Mouse (Mus musculus): ENCODE data around the gene Kcnh4. TPM values are rescaled to one million over a fixed set of nuclear protein-coding genes. Genes with fewer than 3 reads are reported as not detected.
A peak's percentile ranks its signal among the peaks of the same experiment; 100 is the strongest.

Kcnh4 gene
- total and polyA plus RNA-seq, 3 experiments: 0.04 TPM; not detected in 2

DNA sequence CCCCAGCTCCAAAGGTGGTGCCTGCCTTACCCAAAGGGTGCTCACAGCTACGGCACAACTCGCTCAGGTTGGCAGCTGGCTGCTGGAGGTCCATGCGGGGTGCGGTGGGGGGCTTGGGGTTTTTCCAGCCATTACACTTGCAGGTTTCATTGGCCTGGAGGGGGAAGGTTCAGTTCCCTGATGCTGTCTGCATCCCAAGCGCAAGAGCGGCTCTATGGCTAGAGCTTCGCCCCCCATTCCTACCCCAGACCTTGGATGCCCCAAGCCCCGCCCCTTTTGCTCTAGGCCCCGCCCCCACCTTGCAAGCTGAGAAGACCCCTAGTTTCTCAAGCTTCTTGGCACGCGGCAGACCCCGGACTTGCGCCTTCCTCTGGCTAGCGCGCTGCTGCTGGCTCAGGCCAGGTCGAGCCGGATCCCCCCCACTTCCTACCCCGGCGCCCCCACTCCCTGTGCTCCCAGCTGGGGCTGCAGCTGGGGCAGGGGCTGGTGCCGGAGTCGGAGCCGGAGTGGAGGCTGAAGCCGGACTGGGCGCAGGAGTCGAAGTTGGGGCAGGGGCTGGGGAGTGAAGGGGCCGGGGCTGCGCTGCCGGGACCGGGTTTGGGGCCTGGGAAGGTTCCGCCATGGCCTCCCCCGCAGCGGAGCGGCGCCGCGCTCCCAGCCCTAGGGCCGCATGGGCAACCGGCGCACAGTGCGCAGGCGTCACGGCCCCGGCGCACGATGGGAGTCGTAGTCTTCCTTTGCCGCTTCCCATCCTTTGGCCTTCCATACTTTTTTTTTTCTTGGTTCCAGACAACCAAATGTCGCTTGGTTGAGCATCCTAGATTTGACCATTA lies 47.7 kb downstream of the Kcnh4 start, which contains the start of gene Kat2a:
Gene Kat2a, minus strand, starts transcription at position 683 of the 833 bp plus-strand sequence.
- 4% methylated on average over 45 of the region's 48 CpGs for WGBS
- Histone ChIP-seq H3K4me1 (ENCODE audit: control insufficient read depth, insufficient read depth, low read length) (peaks cover 7% of the 10 kb centered on the region), H3K9ac (ENCODE audit: low read depth, low read length) (peak within 1 kb of the TSS; percentile 91), H3K27ac (peak within 1 kb of the TSS; percentile 89), H3K79me2 (replicated peaks; ENCODE audit: control insufficient read depth, insufficient read depth, low read length) (no peaks in the 10 kb centered on the region), H3K27me3 (ENCODE audit: control insufficient read depth, insufficient read depth, low read length) (no peaks in the 10 kb centered on the region), H3K4me3 (peak within 1 kb of the TSS; percentile 61), H3K36me3 (ENCODE audit: control insufficient read depth, insufficient read depth, low read length) (no peaks in the 10 kb centered on the region)
- peak; percentile 89 to 91 for DNase-seq
- TF ChIP-seq EP300 (IDR thresholded peaks at IDR 0.05; ENCODE audit: insufficient read depth, low read depth, low read length) (0 out of 2 replicates have a peak, but pooled peaks have one; percentile 22), CTCF (IDR thresholded peaks at IDR 0.05) (no peak), POLR2A (IDR thresholded peaks at IDR 0.05; ENCODE audit: insufficient read depth, low read depth, low read length) (peak; percentile 68)
- intact Hi-C loops (cut with DNase I): loop anchor here (10.0 kb wide), 1 partner anchor 463 kb away; the partner anchor contains the start of genes Ccr10, Cntnap1 and Plekhh3

DNA sequence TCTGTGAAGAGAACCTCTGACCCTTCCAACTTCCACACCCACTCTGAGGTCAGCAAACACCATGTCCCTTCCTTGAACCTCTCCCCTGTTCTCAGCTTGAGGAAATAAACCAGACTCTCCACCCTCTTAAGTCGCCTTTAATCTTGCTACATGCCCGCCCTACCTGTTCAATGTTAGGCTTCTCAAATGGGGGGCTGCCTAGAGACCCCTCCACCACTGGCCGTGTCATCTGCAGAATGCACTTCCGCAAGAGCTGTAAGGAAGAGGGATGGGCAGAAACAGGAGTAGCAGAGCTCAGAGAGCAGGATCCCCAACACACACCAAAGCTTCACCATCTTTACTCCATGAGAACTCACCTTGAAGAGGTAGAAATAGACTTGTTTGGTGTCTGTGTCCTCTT lies 48.8 kb downstream of the Kcnh4 start:
- intact Hi-C loops (cut with DNase I): loop anchor here (10.0 kb wide), 1 partner anchor 464 kb away; the partner anchor contains the start of genes Ccr10, Cntnap1 and Plekhh3
- DNase-seq: no peak
- Histone ChIP-seq H3K36me3 (ENCODE audit: control insufficient read depth, insufficient read depth, low read length) (no peaks in the 10 kb centered on the region), H3K27me3 (ENCODE audit: control insufficient read depth, insufficient read depth, low read length) (no peaks in the 10 kb centered on the region), H3K27ac (no peak overlapping the region), H3K79me2 (replicated peaks; ENCODE audit: control insufficient read depth, insufficient read depth, low read length) (no peaks in the 10 kb centered on the region), H3K4me3 (no peak overlapping the region), H3K4me1 (ENCODE audit: control insufficient read depth, insufficient read depth, low read length) (peaks cover 7% of the 10 kb centered on the region), H3K9ac (ENCODE audit: low read depth, low read length) (no peak overlapping the region)
- no peak for TF ChIP-seq POLR2A (IDR thresholded peaks at IDR 0.05; ENCODE audit: insufficient read depth, low read depth, low read length)
- TF ChIP-seq CTCF (IDR thresholded peaks at IDR 0.05): no peak
- TF ChIP-seq EP300 (IDR thresholded peaks at IDR 0.05; ENCODE audit: insufficient read depth, low read depth, low read length): no peak
- 84% methylated on average over 4 of the region's 4 CpGs for WGBS

DNA sequence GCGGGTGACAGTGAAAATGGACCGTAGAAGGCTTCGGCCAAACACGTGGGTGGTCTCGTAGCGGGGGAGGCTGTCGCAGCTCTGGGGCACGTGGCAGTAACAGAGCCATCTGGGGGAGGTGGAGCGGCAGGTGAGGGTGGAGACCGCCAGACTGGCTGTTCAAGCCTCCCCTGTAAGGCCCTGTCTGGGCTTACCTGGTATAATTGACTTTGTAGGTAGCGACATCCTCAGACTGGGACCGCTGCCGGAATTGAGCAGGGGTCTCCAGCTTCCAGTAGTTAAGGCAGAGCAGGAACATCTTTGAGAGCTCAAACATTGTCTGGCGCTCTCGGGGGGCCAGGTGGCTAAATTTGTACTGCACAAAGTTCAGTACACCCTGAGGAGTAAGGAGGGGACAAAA lies 49.2 kb downstream of the Kcnh4 start:
- WGBS: 94% methylated on average over 15 of the region's 15 CpGs
- H3K27ac ChIP-seq: no peak overlapping the region
- intact Hi-C loops (cut with DNase I): loop anchor here (10.0 kb wide), 1 partner anchor 464 kb away; the partner anchor contains the start of genes Ccr10, Cntnap1 and Plekhh3
- H3K27me3 ChIP-seq (ENCODE audit: control insufficient read depth, insufficient read depth, low read length): no peaks in the 10 kb centered on the region
- H3K4me1 ChIP-seq (ENCODE audit: control insufficient read depth, insufficient read depth, low read length): peaks cover 7% of the 10 kb centered on the region
- no peak overlapping the region for H3K4me3 ChIP-seq
- H3K9ac ChIP-seq (ENCODE audit: low read depth, low read length): no peak overlapping the region
- H3K36me3 ChIP-seq (ENCODE audit: control insufficient read depth, insufficient read depth, low read length): no peaks in the 10 kb centered on the region
- no peaks in the 10 kb centered on the region for H3K79me2 ChIP-seq (replicated peaks; ENCODE audit: control insufficient read depth, insufficient read depth, low read length)
- no peak for DNase-seq
- TF ChIP-seq POLR2A (IDR thresholded peaks at IDR 0.05; ENCODE audit: insufficient read depth, low read depth, low read length): no peak
- no peak for TF ChIP-seq EP300 (IDR thresholded peaks at IDR 0.05; ENCODE audit: insufficient read depth, low read depth, low read length)
- TF ChIP-seq CTCF (IDR thresholded peaks at IDR 0.05): no peak

DNA sequence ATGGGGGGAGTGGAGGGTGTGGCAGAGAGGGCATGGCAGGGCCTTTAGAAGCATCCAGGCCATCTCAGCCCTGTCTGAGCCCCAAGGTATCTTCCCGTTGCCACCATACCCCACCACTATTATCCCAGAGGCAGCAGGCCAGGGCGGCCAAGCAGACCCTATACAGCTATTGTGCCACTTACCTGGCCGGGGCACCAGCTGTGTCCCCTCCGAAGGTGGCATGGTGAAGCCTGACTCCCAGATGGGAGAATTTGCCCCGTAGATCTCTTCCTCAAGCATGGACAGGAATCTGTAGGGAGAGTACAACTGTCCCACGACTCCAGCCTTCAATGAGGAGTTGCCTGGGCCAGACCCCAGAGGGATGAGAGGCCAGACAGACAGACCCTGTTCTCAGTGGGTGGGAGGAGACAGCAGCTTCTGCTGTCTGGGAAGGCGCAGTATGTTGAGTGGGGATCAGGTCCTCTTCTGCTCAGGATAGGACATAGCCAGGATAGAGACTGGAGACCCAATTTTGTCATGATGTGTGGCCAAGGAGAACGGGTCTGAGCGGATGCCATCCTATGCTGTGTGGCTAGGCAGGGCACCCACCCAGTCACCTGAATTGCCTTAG lies 50.4 kb downstream of the Kcnh4 start:
- WGBS: 93% methylated on average over 9 of the region's 9 CpGs
- Histone ChIP-seq H3K27ac (no peak overlapping the region), H3K9ac (ENCODE audit: low read depth, low read length) (no peak overlapping the region), H3K36me3 (ENCODE audit: control insufficient read depth, insufficient read depth, low read length) (no peaks in the 10 kb centered on the region), H3K4me1 (ENCODE audit: control insufficient read depth, insufficient read depth, low read length) (peaks cover 6% of the 10 kb centered on the region), H3K27me3 (ENCODE audit: control insufficient read depth, insufficient read depth, low read length) (no peaks in the 10 kb centered on the region), H3K79me2 (replicated peaks; ENCODE audit: control insufficient read depth, insufficient read depth, low read length) (no peaks in the 10 kb centered on the region), H3K4me3 (no peak overlapping the region)
- intact Hi-C loops (cut with DNase I): no loop called here
- no peak for DNase-seq
- no peak for TF ChIP-seq CTCF (IDR thresholded peaks at IDR 0.05)
- no peak for TF ChIP-seq POLR2A (IDR thresholded peaks at IDR 0.05; ENCODE audit: insufficient read depth, low read depth, low read length)
- no peak for TF ChIP-seq EP300 (IDR thresholded peaks at IDR 0.05; ENCODE audit: insufficient read depth, low read depth, low read length)

DNA sequence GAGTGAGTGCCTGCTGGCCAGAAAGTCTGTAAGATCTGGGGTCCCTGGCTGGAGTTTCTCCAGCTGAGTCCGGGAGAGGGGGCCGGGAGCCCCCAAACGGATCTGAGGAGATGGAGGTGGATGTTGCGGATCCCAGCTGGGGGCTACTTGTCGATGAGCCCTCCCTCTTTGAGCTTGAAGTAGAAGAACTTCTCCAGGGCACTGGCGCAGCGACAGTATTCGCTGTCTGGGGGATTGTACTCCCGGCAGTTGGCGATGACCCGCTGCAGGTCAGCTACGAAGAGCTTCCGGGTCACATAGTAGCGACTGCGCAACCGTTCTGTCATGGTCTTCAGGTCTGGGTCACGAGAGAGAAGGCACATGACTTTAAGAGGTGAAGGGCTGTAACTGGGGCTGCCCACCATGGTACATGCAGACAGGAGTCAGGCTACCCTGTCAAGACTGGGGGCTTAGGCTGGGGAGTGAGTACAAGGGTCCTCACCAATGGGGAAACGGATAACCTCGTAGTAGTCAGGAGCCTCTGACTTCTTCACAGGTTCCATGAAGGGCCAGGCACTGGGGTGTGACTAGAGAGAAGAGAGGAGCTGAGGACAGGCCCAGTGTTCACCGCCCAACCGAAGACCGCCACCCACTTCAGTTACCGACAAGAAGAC lies 54.5 kb downstream of the Kcnh4 start:
- Histone ChIP-seq H3K79me2 (replicated peaks; ENCODE audit: control insufficient read depth, insufficient read depth, low read length) (no peaks in the 10 kb centered on the region), H3K4me3 (no peak overlapping the region), H3K4me1 (ENCODE audit: control insufficient read depth, insufficient read depth, low read length) (peaks cover 8% of the 10 kb centered on the region), H3K36me3 (ENCODE audit: control insufficient read depth, insufficient read depth, low read length) (no peaks in the 10 kb centered on the region), H3K9ac (ENCODE audit: low read depth, low read length) (no peak overlapping the region), H3K27me3 (ENCODE audit: control insufficient read depth, insufficient read depth, low read length) (no peaks in the 10 kb centered on the region), H3K27ac (no peak overlapping the region)
- 92% methylated on average over 23 of the region's 23 CpGs for WGBS
- no peak for DNase-seq
- intact Hi-C loops (cut with DNase I): no loop called here
- no peak for TF ChIP-seq CTCF (IDR thresholded peaks at IDR 0.05)
- no peak for TF ChIP-seq POLR2A (IDR thresholded peaks at IDR 0.05; ENCODE audit: insufficient read depth, low read depth, low read length)
- no peak for TF ChIP-seq EP300 (IDR thresholded peaks at IDR 0.05; ENCODE audit: insufficient read depth, low read depth, low read length)
